Mouse (Mus musculus): ENCODE data around the gene Rapsn. TPM values are rescaled to one million over a fixed set of nuclear protein-coding genes. Genes with fewer than 3 reads are reported as not detected.

Gene Rapsn
- polyA plus RNA-seq, 1 experiment from 2014 or later: 0.63 TPM

- H3K27ac ChIP-seq (ENCODE audit: low read depth, low read length): no peak overlapping the region
Measured at GRCm38 (mm10) chr2:91023956-91024355, 11.5 kb upstream of the Rapsn start.

GRCm38 (mm10) chr2:91025081-91025516, 10.3 kb upstream of the Rapsn start:
- H3K27ac ChIP-seq (ENCODE audit: low read depth, low read length): no peak overlapping the region
- H3K9me3 ChIP-seq (ENCODE audit: control insufficient read depth, low read length): no peaks in the 10 kb centered on the region
- H3K27me3 ChIP-seq (ENCODE audit: control insufficient read depth, insufficient read depth, low read length): no peaks in the 10 kb centered on the region
- ATAC-seq (ENCODE audit: low FRiP score) (no peak), DNase-seq (ENCODE audit: low spot score, missing footprints) (no peak)
- 97% methylated on average over 1 of the region's 1 CpGs for WGBS
- peaks cover 2% of the 10 kb centered on the region; the same call in 1 of the 2 replicates for H3K36me3 ChIP-seq (ENCODE audit: control insufficient read depth, insufficient read depth, low read length)
- H3K4me2 ChIP-seq: no peak overlapping the region
- H3K9ac ChIP-seq (ENCODE audit: low read length): no peak overlapping the region
- no peak overlapping the region for H3K4me3 ChIP-seq (ENCODE audit: low read depth, low read length)
- no peaks in the 10 kb centered on the region for H3K4me1 ChIP-seq (ENCODE audit: control insufficient read depth, insufficient read depth, low read length)

More at GRCm38 (mm10) chr2:91023956-91024355, 11.5 kb upstream of the Rapsn start:
- Histone ChIP-seq H3K36me3 (ENCODE audit: control insufficient read depth, insufficient read depth, low read length) (peaks cover 4% of the 10 kb centered on the region; the same call in 1 of the 2 replicates), H3K9ac (ENCODE audit: low read length) (no peak overlapping the region), H3K9me3 (ENCODE audit: control insufficient read depth, low read length) (no peaks in the 10 kb centered on the region), H3K4me1 (ENCODE audit: control insufficient read depth, insufficient read depth, low read length) (no peaks in the 10 kb centered on the region), H3K27me3 (ENCODE audit: control insufficient read depth, insufficient read depth, low read length) (no peaks in the 10 kb centered on the region), H3K4me2 (no peak overlapping the region), H3K4me3 (ENCODE audit: low read depth, low read length) (no peak overlapping the region)
- DNase-seq (ENCODE audit: low spot score, missing footprints) (no peak), ATAC-seq (ENCODE audit: low FRiP score) (no peak)
- whole genome bisulfite sequencing: 100% methylated on average over 1 of the region's 1 CpGs

- no peak overlapping the region for H3K9ac ChIP-seq (ENCODE audit: low read length)
Measured at GRCm38 (mm10) chr2:91026491-91026890, 8.9 kb upstream of the Rapsn start.

GRCm38 (mm10) chr2:91027391-91028214, 7.8 kb upstream of the Rapsn start:
- no peaks in the 10 kb centered on the region for H3K4me1 ChIP-seq (ENCODE audit: control insufficient read depth, insufficient read depth, low read length)
- 84% methylated on average over 9 of the region's 9 CpGs for WGBS
- no peak for DNase-seq (ENCODE audit: low spot score, missing footprints)
- no peak overlapping the region for H3K4me2 ChIP-seq
- no peak overlapping the region for H3K9ac ChIP-seq (ENCODE audit: low read length)
- H3K36me3 ChIP-seq (ENCODE audit: control insufficient read depth, insufficient read depth, low read length): no peaks in the 10 kb centered on the region
- no peaks in the 10 kb centered on the region for H3K27me3 ChIP-seq (ENCODE audit: control insufficient read depth, insufficient read depth, low read length)
- ATAC-seq (ENCODE audit: low FRiP score): no peak
- no peak overlapping the region for H3K4me3 ChIP-seq (ENCODE audit: low read depth, low read length)
- no peaks in the 10 kb centered on the region for H3K9me3 ChIP-seq (ENCODE audit: control insufficient read depth, low read length)
- H3K27ac ChIP-seq (ENCODE audit: low read depth, low read length): no peak overlapping the region

More at GRCm38 (mm10) chr2:91026491-91026890, 8.9 kb upstream of the Rapsn start:
- Histone ChIP-seq H3K4me3 (ENCODE audit: low read depth, low read length) (no peak overlapping the region), H3K9me3 (ENCODE audit: control insufficient read depth, low read length) (no peaks in the 10 kb centered on the region), H3K27ac (ENCODE audit: low read depth, low read length) (no peak overlapping the region), H3K4me1 (ENCODE audit: control insufficient read depth, insufficient read depth, low read length) (no peaks in the 10 kb centered on the region), H3K27me3 (ENCODE audit: control insufficient read depth, insufficient read depth, low read length) (no peaks in the 10 kb centered on the region), H3K4me2 (no peak overlapping the region), H3K36me3 (ENCODE audit: control insufficient read depth, insufficient read depth, low read length) (no peaks in the 10 kb centered on the region)
- no peak for ATAC-seq (ENCODE audit: low FRiP score)
- DNase-seq (ENCODE audit: low spot score, missing footprints): no peak
- 94% methylated on average over 1 of the region's 1 CpGs for WGBS

- no peaks in the 10 kb centered on the region for H3K36me3 ChIP-seq (ENCODE audit: control insufficient read depth, insufficient read depth, low read length)
- H3K27me3 ChIP-seq (ENCODE audit: control insufficient read depth, insufficient read depth, low read length): no peaks in the 10 kb centered on the region
- no peak overlapping the region for H3K4me2 ChIP-seq
- no peak overlapping the region for H3K9ac ChIP-seq (ENCODE audit: low read length)
- H3K9me3 ChIP-seq (ENCODE audit: control insufficient read depth, low read length): no peaks in the 10 kb centered on the region
- H3K4me3 ChIP-seq (ENCODE audit: low read depth, low read length): no peak overlapping the region
- WGBS: 81% methylated on average over 4 of the region's 4 CpGs
- H3K27ac ChIP-seq (ENCODE audit: low read depth, low read length): no peak overlapping the region
- no peak for DNase-seq (ENCODE audit: low spot score, missing footprints)
- ATAC-seq (ENCODE audit: low FRiP score): no peak
- H3K4me1 ChIP-seq (ENCODE audit: control insufficient read depth, insufficient read depth, low read length): no peaks in the 10 kb centered on the region
Measured at GRCm38 (mm10) chr2:91031216-91031615, 4.2 kb upstream of the Rapsn start.

GRCm38 (mm10) chr2:91033000-91033399, 2.4 kb upstream of the Rapsn start:
- H3K36me3 ChIP-seq (ENCODE audit: control insufficient read depth, insufficient read depth, low read length): no peaks in the 10 kb centered on the region
- WGBS: 19% methylated on average over 3 of the region's 3 CpGs

GRCm38 (mm10) chr2:91041786-91042185, 6.4 kb downstream of the Rapsn start:
- Histone ChIP-seq H3K9ac (ENCODE audit: low read length) (no peak overlapping the region), H3K27ac (ENCODE audit: low read depth, low read length) (no peak overlapping the region), H3K4me1 (ENCODE audit: control insufficient read depth, insufficient read depth, low read length) (no peaks in the 10 kb centered on the region), H3K4me3 (ENCODE audit: low read depth, low read length) (no peak overlapping the region), H3K4me2 (no peak overlapping the region), H3K27me3 (ENCODE audit: control insufficient read depth, insufficient read depth, low read length) (no peaks in the 10 kb centered on the region), H3K9me3 (ENCODE audit: control insufficient read depth, low read length) (no peaks in the 10 kb centered on the region), H3K36me3 (ENCODE audit: control insufficient read depth, insufficient read depth, low read length) (no peaks in the 10 kb centered on the region)
- no peak for DNase-seq (ENCODE audit: low spot score, missing footprints)
- WGBS: 73% methylated on average over 8 of the region's 8 CpGs
- no peak for ATAC-seq (ENCODE audit: low FRiP score)

More at GRCm38 (mm10) chr2:91033000-91033399, 2.4 kb upstream of the Rapsn start:
- Histone ChIP-seq H3K4me3 (ENCODE audit: low read depth, low read length) (no peak overlapping the region), H3K9me3 (ENCODE audit: control insufficient read depth, low read length) (no peaks in the 10 kb centered on the region), H3K27me3 (ENCODE audit: control insufficient read depth, insufficient read depth, low read length) (no peaks in the 10 kb centered on the region), H3K4me2 (no peak overlapping the region), H3K4me1 (ENCODE audit: control insufficient read depth, insufficient read depth, low read length) (no peaks in the 10 kb centered on the region), H3K9ac (ENCODE audit: low read length) (no peak overlapping the region), H3K27ac (ENCODE audit: low read depth, low read length) (no peak overlapping the region)
- ATAC-seq (ENCODE audit: low FRiP score) (no peak), DNase-seq (ENCODE audit: low spot score, missing footprints) (no peak)

- 74% methylated on average over 21 of the region's 21 CpGs for WGBS
- Histone ChIP-seq H3K27ac (ENCODE audit: low read depth, low read length) (no peak overlapping the region), H3K4me2 (no peak overlapping the region), H3K36me3 (ENCODE audit: control insufficient read depth, insufficient read depth, low read length) (no peaks in the 10 kb centered on the region), H3K27me3 (ENCODE audit: control insufficient read depth, insufficient read depth, low read length) (no peaks in the 10 kb centered on the region), H3K9ac (ENCODE audit: low read length) (no peak overlapping the region), H3K9me3 (ENCODE audit: control insufficient read depth, low read length) (no peaks in the 10 kb centered on the region), H3K4me3 (ENCODE audit: low read depth, low read length) (no peak overlapping the region), H3K4me1 (ENCODE audit: control insufficient read depth, insufficient read depth, low read length) (no peaks in the 10 kb centered on the region)
- DNase-seq (ENCODE audit: low spot score, missing footprints) (no peak), ATAC-seq (ENCODE audit: low FRiP score) (peak; percentile 27; the same call in 1 of the 2 replicates)
Measured at GRCm38 (mm10) chr2:91042651-91043398, 7.4 kb downstream of the Rapsn start.

- Histone ChIP-seq H3K36me3 (ENCODE audit: control insufficient read depth, insufficient read depth, low read length) (no peaks in the 10 kb centered on the region), H3K9ac (ENCODE audit: low read length) (no peak overlapping the region), H3K4me1 (ENCODE audit: control insufficient read depth, insufficient read depth, low read length) (no peaks in the 10 kb centered on the region), H3K9me3 (ENCODE audit: control insufficient read depth, low read length) (no peaks in the 10 kb centered on the region), H3K4me2 (no peak overlapping the region), H3K27ac (ENCODE audit: low read depth, low read length) (no peak overlapping the region), H3K27me3 (ENCODE audit: control insufficient read depth, insufficient read depth, low read length) (no peaks in the 10 kb centered on the region), H3K4me3 (ENCODE audit: low read depth, low read length) (no peak overlapping the region)
- WGBS: 84% methylated on average over 13 of the region's 13 CpGs
- ATAC-seq (ENCODE audit: low FRiP score) (no peak), DNase-seq (ENCODE audit: low spot score, missing footprints) (no peak)
Measured at GRCm38 (mm10) chr2:91044727-91045126, 9.3 kb downstream of the Rapsn start.

Data from midbrain, embryonic 11.5 days (tissue).